11 mouse cellular contexts compared by ENCODE assay signal in genomic region chr8:92129241-92130015, GRCm38 (mm10).
DNase-seq lines count a peak whose midpoint lies in the region; ATAC-seq lines count a peak whose summit lies in the region.
"Had no signal": no experiment of that assay in that cellular context is flagged by ENCODE, and none has a peak within 500 bp of the region (broad histone marks: within the 10 kb centered on the region; RNA-seq: fewer than 3 reads in every experiment).

No protein-coding gene starts in this region.

- intact Hi-C loops in left cerebral cortex, postnatal 4 days (cut with DNase I), result no loop called here

- peak; percentile 21; the same call in 1 of the 2 replicates for ATAC-seq in intestine, embryonic 16.5 days
- peak; percentile 54; the same call in 1 of the 2 replicates for ATAC-seq in stomach, embryonic 14.5 days (ENCODE audit: insufficient number of reproducible peaks, insufficient read depth, low FRiP score, low read depth)

- no peak overlapping the region for H3K9ac ChIP-seq in intestine, embryonic 16.5 days (ENCODE audit: low read depth, low read length)
- no peak overlapping the region for H3K9ac ChIP-seq in stomach, embryonic 14.5 days (replicated peaks; ENCODE audit: low read depth, low read length)
- H3K9ac ChIP-seq: embryonic facial prominence, embryonic 12.5 days; heart, embryonic 13.5 days had no signal

- peaks cover 6% of the 10 kb centered on the region for H3K4me1 ChIP-seq in intestine, embryonic 16.5 days (ENCODE audit: control insufficient read depth, insufficient read depth, low read length)
- peaks cover 15% of the 10 kb centered on the region; the same call in 1 of the 2 replicates for H3K4me1 ChIP-seq in stomach, embryonic 14.5 days (ENCODE audit: control insufficient read depth, insufficient read depth, low read length)
- H3K4me1 ChIP-seq: embryonic facial prominence, embryonic 12.5 days; megakaryocyte, embryonic 14.5 days had no signal

- 41% methylated on average over 6 of the region's 6 CpGs for WGBS in intestine, embryonic 16.5 days
- 18% methylated on average over 6 of the region's 6 CpGs for WGBS in stomach, embryonic 14.5 days

- peak; percentile 10 for DNase-seq in cerebellum, adult 11-12 months
- DNase-seq in cerebellum, adult 9-10 months, result no peak
- peak; percentile 66 for DNase-seq in left cerebral cortex, postnatal 4 days
- no peak for DNase-seq in left cerebral cortex, adult 11 months (ENCODE audit: low spot score)
- no peak for DNase-seq in gastrocnemius, postnatal 10 days
- no peak for DNase-seq in testis, postnatal 14 days (ENCODE audit: low spot score)

- no peaks in the 10 kb centered on the region for H3K9me3 ChIP-seq in intestine, embryonic 16.5 days (ENCODE audit: control insufficient read depth, low read length)
- no peaks in the 10 kb centered on the region for H3K9me3 ChIP-seq in stomach, embryonic 14.5 days (ENCODE audit: control insufficient read depth, low read depth, low read length)
- H3K9me3 ChIP-seq: embryonic facial prominence, embryonic 12.5 days; heart, embryonic 13.5 days; megakaryocyte, embryonic 14.5 days had no signal

- no peak overlapping the region for H3K27ac ChIP-seq in intestine, embryonic 16.5 days (ENCODE audit: low read length)
- no peak overlapping the region for H3K27ac ChIP-seq in stomach, embryonic 14.5 days (ENCODE audit: low read length)
- H3K27ac ChIP-seq: embryonic facial prominence, embryonic 12.5 days; heart, embryonic 13.5 days had no signal

- no peak overlapping the region for H3K4me2 ChIP-seq in intestine, embryonic 16.5 days (ENCODE audit: low read depth, low read length)
- no peak overlapping the region for H3K4me2 ChIP-seq in stomach, embryonic 14.5 days (replicated peaks; ENCODE audit: low read depth, low read length)
- H3K4me2 ChIP-seq: embryonic facial prominence, embryonic 12.5 days; heart, embryonic 13.5 days had no signal

- no peak overlapping the region for H3K4me3 ChIP-seq in intestine, embryonic 16.5 days (ENCODE audit: low read length)
- H3K4me3 ChIP-seq in stomach, embryonic 14.5 days (ENCODE audit: low read depth, low read length), result no peak overlapping the region
- H3K4me3 ChIP-seq: embryonic facial prominence, embryonic 12.5 days; heart, embryonic 13.5 days; megakaryocyte, embryonic 14.5 days had no signal

- H3K27me3 ChIP-seq in intestine, embryonic 16.5 days (replicated peaks; ENCODE audit: control insufficient read depth, insufficient read depth, low read length), result peaks cover 4% of the 10 kb centered on the region; the same call in 1 of the 2 replicates
- H3K27me3 ChIP-seq in stomach, embryonic 14.5 days (ENCODE audit: control insufficient read depth, insufficient read depth, low read length), result peaks cover 24% of the 10 kb centered on the region; the same call in 1 of the 2 replicates
- H3K27me3 ChIP-seq: megakaryocyte, embryonic 14.5 days had no signal

- no peaks in the 10 kb centered on the region for H3K36me3 ChIP-seq in intestine, embryonic 16.5 days (ENCODE audit: control insufficient read depth, insufficient read depth, low read length)
- no peaks in the 10 kb centered on the region for H3K36me3 ChIP-seq in stomach, embryonic 14.5 days (ENCODE audit: control insufficient read depth, insufficient read depth, low read length)
- H3K36me3 ChIP-seq: embryonic facial prominence, embryonic 12.5 days; heart, embryonic 13.5 days had no signal

Comparison
In these comparisons a context has a peak if more than half of its experiments do, and no peak if none do; other contexts are left out.
1. DNase-seq: peak in cerebellum, adult 11-12 months (single experiment) and left cerebral cortex, postnatal 4 days (single experiment); none in cerebellum, adult 9-10 months (single experiment), left cerebral cortex, adult 11 months (single experiment), gastrocnemius, postnatal 10 days (single experiment) and testis, postnatal 14 days (single experiment).